Mouse (Mus musculus): ENCODE measurements around the gene Uqcrh.

GRCm38 (mm10) chr4:116053399-116053961, 21.4 kb downstream of the Uqcrh start, which contains the start of gene Nsun4:
- TF ChIP-seq CTCF (IDR thresholded peaks at IDR 0.05; ENCODE audit: insufficient read depth, low read depth, low read length) (no peak), POLR2A (IDR thresholded peaks at IDR 0.05; ENCODE audit: insufficient read depth, low read depth, low read length) (peak; percentile 38)

Measured in olfactory bulb, adult 2 months (tissue).